28 mouse cellular contexts compared by ENCODE assay signal in genomic region chr6:88313937-88314336, GRCm38 (mm10).
DNase-seq lines count a peak whose midpoint lies in the region; ATAC-seq lines count a peak whose summit lies in the region.
"Had no signal": no experiment of that assay in that cellular context is flagged by ENCODE, and none has a peak within 500 bp of the region (broad histone marks: within the 10 kb centered on the region; RNA-seq: fewer than 3 reads in every experiment).

No protein-coding gene starts in this region.

- H3K36me3 ChIP-seq in kidney, embryonic 15.5 days = no peaks in the 10 kb centered on the region
- H3K36me3 ChIP-seq in stomach, embryonic 16.5 days (ENCODE audit: control insufficient read depth, insufficient read depth, low read length) = no peaks in the 10 kb centered on the region
- H3K36me3 ChIP-seq: embryonic facial prominence, embryonic 10.5 days; hindbrain, embryonic 10.5 days; hindbrain, embryonic 13.5 days had no signal

- H3K4me3 ChIP-seq in kidney, embryonic 15.5 days (replicated peaks) = no peak overlapping the region
- H3K4me3 ChIP-seq in stomach, embryonic 16.5 days (replicated peaks; ENCODE audit: low read length) = no peak overlapping the region
- H3K4me3 ChIP-seq: embryonic facial prominence, embryonic 10.5 days; embryonic facial prominence, embryonic 13.5 days; erythroblast, embryonic 14.5 days; forebrain, embryonic 12.5 days; heart, adult 2 months; hindbrain, embryonic 10.5 days; hindbrain, embryonic 13.5 days had no signal

- no peaks in the 10 kb centered on the region for H3K9me3 ChIP-seq in kidney, embryonic 15.5 days (replicated peaks)
- no peaks in the 10 kb centered on the region for H3K9me3 ChIP-seq in stomach, embryonic 16.5 days (replicated peaks; ENCODE audit: control insufficient read depth, low read length)
- H3K9me3 ChIP-seq: embryonic facial prominence, embryonic 10.5 days; embryonic facial prominence, embryonic 13.5 days; forebrain, embryonic 12.5 days; hindbrain, embryonic 10.5 days; hindbrain, embryonic 13.5 days had no signal

- H3K4me2 ChIP-seq in kidney, embryonic 15.5 days = no peak overlapping the region
- H3K4me2 ChIP-seq in stomach, embryonic 16.5 days (ENCODE audit: low read depth, low read length) = no peak overlapping the region
- H3K4me2 ChIP-seq: embryonic facial prominence, embryonic 13.5 days; forebrain, embryonic 12.5 days; heart, embryonic 11.5 days; hindbrain, embryonic 13.5 days had no signal

- H3K4me1 ChIP-seq in kidney, embryonic 15.5 days = peaks cover 19% of the 10 kb centered on the region; the same call in 1 of the 2 replicates
- no peaks in the 10 kb centered on the region for H3K4me1 ChIP-seq in stomach, embryonic 16.5 days (ENCODE audit: control insufficient read depth, insufficient read depth, low read length)

- H3K27ac ChIP-seq in kidney, embryonic 15.5 days = 0 out of 2 replicates have a peak overlapping the region, but pooled peaks have one; percentile 28
- H3K27ac ChIP-seq in stomach, embryonic 16.5 days (ENCODE audit: low read length) = no peak overlapping the region
- H3K27ac ChIP-seq: embryonic facial prominence, embryonic 10.5 days; forebrain, embryonic 12.5 days; heart, adult 2 months; hindbrain, embryonic 10.5 days; hindbrain, embryonic 13.5 days had no signal

- no peak for DNase-seq in kidney, adult 8-10 months
- peak; percentile 20 to 30 for DNase-seq in kidney, postnatal 4 days
- DNase-seq in kidney, adult 18-20 months = no peak
- peak; percentile 24 for DNase-seq in mesoderm, embryonic 11.5 days (ENCODE audit: low read depth, low spot score)
- DNase-seq: adrenal gland, adult 8-10 months; adrenal gland, postnatal 25 days; cerebellum, adult 11-12 months; cerebellum, adult 8-10 months; cerebellum, postnatal 10 days; cerebellum, postnatal 36 days; embryo, embryonic 11 days; gastrocnemius, postnatal 10 days; gastrocnemius, postnatal 36 days; heart, adult 2 months; heart, postnatal 36 days had no signal

- peak; percentile 67 for ATAC-seq in kidney, embryonic 15.5 days (replicated peaks; ENCODE audit: low FRiP score)
- ATAC-seq in stomach, embryonic 16.5 days (ENCODE audit: insufficient read depth, low FRiP score) = peak; percentile 33; the same call in 1 of the 2 replicates
- no peak for ATAC-seq in CD4-positive, CD25-positive, alpha-beta regulatory T cell, adult 4 months
- ATAC-seq: activated CD4-positive, CD25-positive, alpha-beta regulatory T cell, adult 4 months; forebrain, embryonic 16.5 days; hindbrain, embryonic 16.5 days had no signal

- no peaks in the 10 kb centered on the region for H3K27me3 ChIP-seq in kidney, embryonic 15.5 days
- H3K27me3 ChIP-seq in stomach, embryonic 16.5 days (ENCODE audit: control insufficient read depth, insufficient read depth, low read length) = no peaks in the 10 kb centered on the region
- H3K27me3 ChIP-seq: embryonic facial prominence, embryonic 13.5 days; forebrain, embryonic 12.5 days; hindbrain, embryonic 13.5 days had no signal

- WGBS in kidney, embryonic 15.5 days = 36% methylated on average over 9 of the region's 9 CpGs
- WGBS in stomach, embryonic 16.5 days = 59% methylated on average over 9 of the region's 9 CpGs

- no peak overlapping the region for H3K9ac ChIP-seq in kidney, embryonic 15.5 days
- H3K9ac ChIP-seq in stomach, embryonic 16.5 days (ENCODE audit: low read length) = no peak overlapping the region
- H3K9ac ChIP-seq: forebrain, embryonic 12.5 days; hindbrain, embryonic 13.5 days had no signal

Comparison
In these comparisons a context has a peak if more than half of its experiments do, and no peak if none do; other contexts are left out.
1. DNase-seq: peak in kidney, postnatal 4 days (2 of 2) and mesoderm, embryonic 11.5 days (single experiment); none in kidney, adult 8-10 months (0 of 2) and kidney, adult 18-20 months (single experiment).